Mouse (Mus musculus): ENCODE data around the gene Ncoa3. TPM values are rescaled to one million over a fixed set of nuclear protein-coding genes. Genes with fewer than 3 reads are reported as not detected.
A peak's percentile ranks its signal among the peaks of the same experiment; 100 is the strongest.

The Ncoa3 gene
- total and polyA plus RNA-seq, 2 experiments: 11.5 to 13.6 TPM

DNA sequence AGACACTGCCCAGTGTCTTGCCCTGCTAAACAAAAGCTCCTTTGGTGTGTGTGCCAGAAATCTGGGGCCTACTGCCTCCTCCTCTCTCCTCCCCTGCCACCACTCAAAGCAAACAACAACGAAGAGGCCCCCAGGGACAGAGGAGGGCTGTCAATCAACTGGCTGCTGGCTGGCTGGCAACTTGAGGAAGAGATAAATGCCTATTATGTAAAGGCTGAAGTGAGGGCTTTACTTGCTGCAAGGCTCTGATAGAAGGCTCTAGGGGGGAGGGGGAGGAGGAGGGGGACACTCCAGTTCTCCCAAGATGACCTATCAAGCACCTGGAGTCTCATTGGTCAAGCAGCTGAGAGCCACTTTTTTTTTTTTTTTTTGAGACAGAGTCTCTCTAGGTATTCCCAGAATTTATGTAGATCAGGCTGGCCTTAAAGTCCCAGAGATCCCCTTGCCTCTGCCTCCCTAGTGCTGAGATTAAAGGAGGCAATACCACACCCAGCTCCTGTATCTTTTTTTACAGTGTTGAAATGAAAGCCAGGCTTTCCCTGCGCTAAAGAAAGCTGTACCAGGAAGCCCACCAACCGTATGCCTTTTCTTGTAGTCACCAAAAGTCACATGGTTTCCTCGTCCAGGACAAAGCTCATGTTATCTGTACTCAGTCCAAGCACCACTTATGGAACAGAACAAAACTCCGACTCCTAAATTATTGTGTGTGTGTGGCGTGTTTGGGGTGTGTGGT is 24.4 kb upstream of the Ncoa3 start:
- no peak overlapping the region for H3K9ac ChIP-seq (ENCODE audit: low read depth, low read length)
- 78% methylated on average over 6 of the region's 6 CpGs for WGBS
- H3K4me3 ChIP-seq (ENCODE audit: insufficient read depth, low read depth, low read length): no peak overlapping the region
- no peaks in the 10 kb centered on the region for H3K27me3 ChIP-seq (ENCODE audit: control insufficient read depth, insufficient read depth, low read length)
- no peak for DNase-seq (ENCODE audit: extremely low read depth, low read depth, low spot score)
- TF ChIP-seq CTCF (IDR thresholded peaks at IDR 0.05; ENCODE audit: low read depth, low read length): no peak
- TF ChIP-seq POLR2A (IDR thresholded peaks at IDR 0.05; ENCODE audit: extremely low read depth, insufficient read depth, low read length): no peak
- H3K36me3 ChIP-seq (ENCODE audit: control insufficient read depth, insufficient read depth, low read length): no peaks in the 10 kb centered on the region
- no peak overlapping the region for H3K27ac ChIP-seq (replicated peaks; ENCODE audit: insufficient read depth, low read depth, low read length)
- no peaks in the 10 kb centered on the region for H3K79me2 ChIP-seq (ENCODE audit: control insufficient read depth, insufficient read depth, low read length)
- H3K4me1 ChIP-seq (ENCODE audit: control insufficient read depth, insufficient read depth, low read length): peaks cover 8% of the 10 kb centered on the region; the same call in 1 of the 2 replicates

- H3K27ac ChIP-seq (replicated peaks; ENCODE audit: insufficient read depth, low read depth, low read length): peak overlapping the region; percentile 46
- peak; percentile 78 for DNase-seq (ENCODE audit: extremely low read depth, low read depth, low spot score)
- no peak overlapping the region for H3K4me3 ChIP-seq (ENCODE audit: insufficient read depth, low read depth, low read length)
- H3K79me2 ChIP-seq (ENCODE audit: control insufficient read depth, insufficient read depth, low read length): no peaks in the 10 kb centered on the region
- WGBS: 2% methylated on average over 3 of the region's 3 CpGs
- H3K9ac ChIP-seq (ENCODE audit: low read depth, low read length): no peak overlapping the region
- peaks cover 8% of the 10 kb centered on the region; the same call in 1 of the 2 replicates for H3K4me1 ChIP-seq (ENCODE audit: control insufficient read depth, insufficient read depth, low read length)
- H3K27me3 ChIP-seq (ENCODE audit: control insufficient read depth, insufficient read depth, low read length): no peaks in the 10 kb centered on the region
- TF ChIP-seq CTCF (IDR thresholded peaks at IDR 0.05; ENCODE audit: low read depth, low read length) (no peak), POLR2A (IDR thresholded peaks at IDR 0.05; ENCODE audit: extremely low read depth, insufficient read depth, low read length) (no peak)
- H3K36me3 ChIP-seq (ENCODE audit: control insufficient read depth, insufficient read depth, low read length): no peaks in the 10 kb centered on the region
These were observed 23.6 kb upstream of the Ncoa3 start for GRCm38 (mm10) chr2:165968876-165969275.

DNA sequence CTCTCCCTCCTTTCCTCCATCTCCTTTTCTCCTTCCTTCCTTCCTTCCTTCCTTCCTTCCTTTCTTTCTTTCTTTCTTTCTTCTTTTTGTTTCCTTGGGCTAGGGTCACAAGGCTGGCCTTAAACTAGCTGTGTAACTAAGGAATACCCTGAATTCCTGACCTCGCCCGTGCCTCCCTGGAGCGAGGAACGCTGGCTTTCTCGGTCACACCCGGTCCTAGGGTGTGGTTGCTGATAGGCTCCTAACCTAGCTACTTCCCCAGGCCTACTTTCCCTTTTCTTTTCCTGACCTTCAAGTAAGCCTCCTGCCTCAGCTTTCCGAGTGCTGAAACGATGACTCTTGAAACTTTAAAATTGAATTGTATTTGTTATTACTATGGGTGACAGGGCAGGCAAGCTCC is 23.0 kb upstream of the Ncoa3 start:
- no peaks in the 10 kb centered on the region for H3K79me2 ChIP-seq (ENCODE audit: control insufficient read depth, insufficient read depth, low read length)
- no peak overlapping the region for H3K9ac ChIP-seq (ENCODE audit: low read depth, low read length)
- H3K27ac ChIP-seq (replicated peaks; ENCODE audit: insufficient read depth, low read depth, low read length): peak overlapping the region; percentile 55
- H3K4me1 ChIP-seq (ENCODE audit: control insufficient read depth, insufficient read depth, low read length): peaks cover 5% of the 10 kb centered on the region; the same call in 1 of the 2 replicates
- no peak overlapping the region for H3K4me3 ChIP-seq (ENCODE audit: insufficient read depth, low read depth, low read length)
- H3K27me3 ChIP-seq (ENCODE audit: control insufficient read depth, insufficient read depth, low read length): no peaks in the 10 kb centered on the region
- 56% methylated on average over 8 of the region's 8 CpGs for WGBS
- TF ChIP-seq POLR2A (IDR thresholded peaks at IDR 0.05; ENCODE audit: extremely low read depth, insufficient read depth, low read length): no peak
- TF ChIP-seq CTCF (IDR thresholded peaks at IDR 0.05; ENCODE audit: low read depth, low read length): no peak
- H3K36me3 ChIP-seq (ENCODE audit: control insufficient read depth, insufficient read depth, low read length): no peaks in the 10 kb centered on the region
- no peak for DNase-seq (ENCODE audit: extremely low read depth, low read depth, low spot score)

- 89% methylated on average over 13 of the region's 13 CpGs for WGBS
- no peaks in the 10 kb centered on the region for H3K27me3 ChIP-seq (ENCODE audit: control insufficient read depth, insufficient read depth, low read length)
- H3K79me2 ChIP-seq (ENCODE audit: control insufficient read depth, insufficient read depth, low read length): no peaks in the 10 kb centered on the region
- no peak overlapping the region for H3K27ac ChIP-seq (replicated peaks; ENCODE audit: insufficient read depth, low read depth, low read length)
- no peaks in the 10 kb centered on the region for H3K36me3 ChIP-seq (ENCODE audit: control insufficient read depth, insufficient read depth, low read length)
- H3K9ac ChIP-seq (ENCODE audit: low read depth, low read length): no peak overlapping the region
- H3K4me3 ChIP-seq (ENCODE audit: insufficient read depth, low read depth, low read length): no peak overlapping the region
- TF ChIP-seq CTCF (IDR thresholded peaks at IDR 0.05; ENCODE audit: low read depth, low read length): no peak
- no peak for TF ChIP-seq POLR2A (IDR thresholded peaks at IDR 0.05; ENCODE audit: extremely low read depth, insufficient read depth, low read length)
- H3K4me1 ChIP-seq (ENCODE audit: control insufficient read depth, insufficient read depth, low read length): peaks cover 6% of the 10 kb centered on the region; the same call in 1 of the 2 replicates
- DNase-seq (ENCODE audit: extremely low read depth, low read depth, low spot score): no peak
These were observed 22.5 kb upstream of the Ncoa3 start for GRCm38 (mm10) chr2:165969961-165970360.

DNA sequence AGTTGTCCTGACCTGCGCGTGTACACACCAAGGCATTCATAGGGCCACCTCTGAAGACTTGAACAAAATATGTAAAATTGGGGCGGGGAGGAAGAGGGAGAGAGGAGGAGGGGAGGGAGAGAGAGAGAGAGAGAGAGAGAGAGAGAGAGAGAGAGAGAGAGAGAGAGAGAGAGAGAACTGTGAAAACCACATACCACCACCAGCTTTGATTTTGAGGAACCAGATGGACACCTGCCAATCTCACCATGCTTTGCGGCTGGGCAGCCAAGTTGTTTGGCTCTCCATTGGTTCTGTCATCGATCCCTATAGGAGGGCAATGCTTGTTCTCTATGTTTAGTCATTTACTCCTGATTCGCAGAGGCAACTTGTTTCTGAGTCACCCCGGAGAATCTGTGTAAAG is 21.7 kb upstream of the Ncoa3 start:
- WGBS: 73% methylated on average over 7 of the region's 7 CpGs
- Histone ChIP-seq H3K4me3 (ENCODE audit: insufficient read depth, low read depth, low read length) (no peak overlapping the region), H3K4me1 (ENCODE audit: control insufficient read depth, insufficient read depth, low read length) (peaks cover 6% of the 10 kb centered on the region; the same call in 1 of the 2 replicates)

GRCm38 (mm10) chr2:165974383-165974782 is 18.1 kb upstream of the Ncoa3 start:
- Histone ChIP-seq H3K27ac (replicated peaks; ENCODE audit: insufficient read depth, low read depth, low read length) (no peak overlapping the region), H3K36me3 (ENCODE audit: control insufficient read depth, insufficient read depth, low read length) (no peaks in the 10 kb centered on the region), H3K4me3 (ENCODE audit: insufficient read depth, low read depth, low read length) (no peak overlapping the region), H3K79me2 (ENCODE audit: control insufficient read depth, insufficient read depth, low read length) (no peaks in the 10 kb centered on the region), H3K27me3 (ENCODE audit: control insufficient read depth, insufficient read depth, low read length) (no peaks in the 10 kb centered on the region), H3K4me1 (ENCODE audit: control insufficient read depth, insufficient read depth, low read length) (0 out of 2 replicates have a peak, but pooled peaks cover 4% of the 10 kb centered on the region), H3K9ac (ENCODE audit: low read depth, low read length) (no peak overlapping the region)
- no peak for DNase-seq (ENCODE audit: extremely low read depth, low read depth, low spot score)
- 86% methylated on average over 1 of the region's 1 CpGs for WGBS
- TF ChIP-seq POLR2A (IDR thresholded peaks at IDR 0.05; ENCODE audit: extremely low read depth, insufficient read depth, low read length) (no peak), CTCF (IDR thresholded peaks at IDR 0.05; ENCODE audit: low read depth, low read length) (no peak)

More for the DNA sequence above, 21.7 kb upstream of the Ncoa3 start:
- H3K9ac ChIP-seq (ENCODE audit: low read depth, low read length): no peak overlapping the region
- no peak for DNase-seq (ENCODE audit: extremely low read depth, low read depth, low spot score)
- H3K79me2 ChIP-seq (ENCODE audit: control insufficient read depth, insufficient read depth, low read length): no peaks in the 10 kb centered on the region
- no peaks in the 10 kb centered on the region for H3K36me3 ChIP-seq (ENCODE audit: control insufficient read depth, insufficient read depth, low read length)
- H3K27me3 ChIP-seq (ENCODE audit: control insufficient read depth, insufficient read depth, low read length): no peaks in the 10 kb centered on the region
- H3K27ac ChIP-seq (replicated peaks; ENCODE audit: insufficient read depth, low read depth, low read length): no peak overlapping the region
- TF ChIP-seq CTCF (IDR thresholded peaks at IDR 0.05; ENCODE audit: low read depth, low read length): no peak
- TF ChIP-seq POLR2A (IDR thresholded peaks at IDR 0.05; ENCODE audit: extremely low read depth, insufficient read depth, low read length): no peak

All from liver, adult 2 months (tissue).